Mouse (Mus musculus) stomach, embryonic 14.5 days (tissue): ENCODE data around the gene Smyd1. TPM values are rescaled to one million over a fixed set of nuclear protein-coding genes. Genes with fewer than 3 reads are reported as not detected.

Source experiments
- ATAC-seq: fragments of 200-750 bp; cut with Nextera tagmentation; 2 replicates; pipeline ENCODE4 v1.8.0; 2017; ENCODE audit warnings: low read depth, moderate TSS enrichment; ENCODE audit not compliant: insufficient number of reproducible peaks, insufficient read depth, low FRiP score
- H3K27ac ChIP-seq: fragments of 300-500 bp; sonication (generic); 2 replicates; pipeline ENCODE4 v1.5.1; 2014; ENCODE audit warnings: mild to moderate bottlenecking, low read length, moderate library complexity, mixed read lengths
- H3K27me3 ChIP-seq: fragments of 300-500 bp; sonication (generic); 2 replicates; pipeline ENCODE4 v1.6.1; 2014; ENCODE audit warnings: low read length, control low read depth, mixed read lengths; ENCODE audit not compliant: control insufficient read depth, insufficient read depth
- H3K36me3 ChIP-seq: fragments of 300-500 bp; sonication (generic); 2 replicates; pipeline ENCODE4 v1.6.1; 2014; ENCODE audit warnings: mild to moderate bottlenecking, control low read depth, low read length, moderate library complexity, mixed read lengths; ENCODE audit not compliant: control insufficient read depth, insufficient read depth
- H3K4me1 ChIP-seq: fragments of 300-500 bp; sonication (generic); 2 replicates; pipeline ENCODE4 v1.6.1; 2014; ENCODE audit warnings: low read length, control low read depth, mixed read lengths; ENCODE audit not compliant: control insufficient read depth, insufficient read depth
- H3K4me2 ChIP-seq: fragments of 300-500 bp; sonication (generic); replicated peaks from 2 replicates; pipeline ENCODE4 v1.6.1; 2014; ENCODE audit warnings: low read depth, low read length, control low read depth
- H3K4me3 ChIP-seq: fragments of 300-500 bp; sonication (generic); 2 replicates; pipeline ENCODE4 v1.5.1; 2014; ENCODE audit warnings: low read depth, low read length, control low read depth
- H3K9ac ChIP-seq: fragments of 300-500 bp; sonication (generic); replicated peaks from 2 replicates; pipeline ENCODE4 v1.6.1; 2014; ENCODE audit warnings: low read depth, mild to moderate bottlenecking, control low read depth, low read length, moderate library complexity, mixed read lengths
- H3K9me3 ChIP-seq: fragments of 300-500 bp; sonication (generic); 2 replicates; pipeline ENCODE4 v1.6.1; 2016; ENCODE audit warnings: low read depth, low read length, control low read depth; ENCODE audit not compliant: control insufficient read depth
- WGBS: fragments of 180-500 bp; shearing (Covaris S2); extraction: QIAGEN DNeasy Blood & Tissue Kit; methylation state at CpG from one replicate; pipeline ENCODE4 v1.1.7; 2014; 5-methylcytosine and 5-hydroxymethylcytosine counted together
- polyA plus RNA-seq: library from polyadenylated mRNA; unstranded; fragments of >200 nt; fragmentation: Nextera tagmentation; extraction: Ambion mirVana; gene quantifications from 2 replicates; pipeline ENCODE4 v1.2.1, GENCODE M21; 2014

The Smyd1 gene
- polyA plus RNA-seq, 1 experiment from 2014 or later, result 0.78 TPM

DNA sequence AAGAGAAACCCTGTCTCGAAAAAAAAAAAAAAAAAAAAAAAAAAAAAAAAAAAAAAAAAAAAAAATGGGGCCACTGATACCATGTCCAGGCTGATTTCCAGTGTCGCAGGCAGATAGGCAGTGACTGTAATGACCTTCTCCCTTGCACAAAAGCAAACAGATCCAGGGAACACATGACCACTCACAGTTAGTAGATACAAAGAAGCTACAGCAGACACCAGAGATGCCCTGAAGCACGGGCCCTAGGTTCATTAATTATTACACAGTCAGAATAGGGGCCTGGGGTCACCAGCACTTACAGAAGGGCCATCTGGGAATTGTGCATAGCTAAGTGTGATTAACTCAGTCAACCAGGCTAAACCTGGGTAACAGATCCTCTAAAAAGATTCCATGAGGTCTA is 86.1 kb downstream of the Smyd1 start:
- no peak overlapping the region for H3K4me3 ChIP-seq
- H3K4me1 ChIP-seq, result no peaks in the 10 kb centered on the region
- H3K27me3 ChIP-seq, result no peaks in the 10 kb centered on the region
- no peaks in the 10 kb centered on the region for H3K36me3 ChIP-seq
- ATAC-seq, result no peak
- no peak overlapping the region for H3K4me2 ChIP-seq
- WGBS, result 53% methylated on average over 2 of the region's 3 CpGs
- H3K9me3 ChIP-seq, result no peaks in the 10 kb centered on the region
- H3K9ac ChIP-seq, result no peak overlapping the region
- H3K27ac ChIP-seq, result no peak overlapping the region

DNA sequence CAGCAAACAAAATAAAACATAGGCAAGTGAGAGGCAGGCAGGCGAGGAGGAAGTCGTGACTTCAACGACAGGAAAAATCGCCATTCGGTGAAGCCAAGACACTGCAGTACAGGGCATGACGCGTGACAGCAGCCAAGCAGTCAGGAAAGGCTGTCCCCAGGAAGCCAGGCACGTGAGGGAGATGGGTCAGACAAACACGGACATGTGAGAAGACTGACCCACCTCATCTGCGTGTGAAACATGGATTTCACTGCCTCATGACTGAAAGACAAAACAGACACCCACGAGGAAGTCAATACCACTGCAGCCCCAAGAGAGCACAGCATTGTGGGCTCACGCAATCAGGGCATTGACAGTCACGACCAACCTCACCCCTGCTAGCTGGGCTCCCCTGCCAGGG is 86.9 kb downstream of the Smyd1 start:
- H3K9ac ChIP-seq, result no peak overlapping the region
- H3K4me2 ChIP-seq, result no peak overlapping the region
- no peaks in the 10 kb centered on the region for H3K36me3 ChIP-seq
- H3K4me1 ChIP-seq, result no peaks in the 10 kb centered on the region
- ATAC-seq, result no peak
- no peaks in the 10 kb centered on the region for H3K27me3 ChIP-seq
- 77% methylated on average over 13 of the region's 13 CpGs for WGBS
- H3K27ac ChIP-seq, result no peak overlapping the region
- H3K9me3 ChIP-seq, result no peaks in the 10 kb centered on the region
- H3K4me3 ChIP-seq, result no peak overlapping the region

- 10% methylated on average over 7 of the region's 7 CpGs for WGBS
- Histone ChIP-seq H3K4me2 (no peak overlapping the region), H3K9ac (no peak overlapping the region), H3K4me1 (peaks cover 5% of the 10 kb centered on the region; the same call in 1 of the 2 replicates), H3K27ac (peak overlapping the region; percentile 36; the same call in 1 of the 2 replicates), H3K4me3 (no peak overlapping the region), H3K27me3 (no peaks in the 10 kb centered on the region), H3K9me3 (no peaks in the 10 kb centered on the region), H3K36me3 (no peaks in the 10 kb centered on the region)
- ATAC-seq, result peak; percentile 28; the same call in 1 of the 2 replicates
These were observed 94.8 kb downstream of the Smyd1 start for GRCm38 (mm10) chr6:71227157-71227770.

DNA sequence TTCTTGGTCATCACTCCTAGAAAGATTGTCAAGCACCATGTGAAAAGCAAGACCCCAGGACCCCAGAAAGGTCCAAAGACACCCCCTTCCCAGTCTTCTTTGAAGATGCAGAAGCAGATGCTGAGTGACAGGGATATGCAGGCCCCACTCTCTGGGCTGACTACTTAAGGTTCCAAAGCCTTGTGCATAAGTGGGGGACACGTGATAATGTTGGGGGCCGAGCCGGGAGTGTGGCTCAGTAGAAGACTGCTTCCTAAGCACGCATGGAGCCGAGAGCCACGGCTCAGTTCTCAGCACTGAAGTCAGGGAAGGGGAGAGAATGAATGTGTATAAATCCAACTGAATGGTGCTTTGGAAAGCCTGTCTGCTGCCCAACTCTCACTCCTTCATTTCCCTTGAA is 95.5 kb downstream of the Smyd1 start:
- no peak for ATAC-seq
- Histone ChIP-seq H3K36me3 (no peaks in the 10 kb centered on the region), H3K9ac (no peak overlapping the region), H3K4me1 (peaks cover 5% of the 10 kb centered on the region; the same call in 1 of the 2 replicates), H3K4me2 (no peak overlapping the region), H3K4me3 (no peak overlapping the region), H3K9me3 (no peaks in the 10 kb centered on the region), H3K27me3 (no peaks in the 10 kb centered on the region), H3K27ac (no peak overlapping the region; the same call in 1 of the 2 replicates)
- WGBS, result 34% methylated on average over 6 of the region's 6 CpGs

DNA sequence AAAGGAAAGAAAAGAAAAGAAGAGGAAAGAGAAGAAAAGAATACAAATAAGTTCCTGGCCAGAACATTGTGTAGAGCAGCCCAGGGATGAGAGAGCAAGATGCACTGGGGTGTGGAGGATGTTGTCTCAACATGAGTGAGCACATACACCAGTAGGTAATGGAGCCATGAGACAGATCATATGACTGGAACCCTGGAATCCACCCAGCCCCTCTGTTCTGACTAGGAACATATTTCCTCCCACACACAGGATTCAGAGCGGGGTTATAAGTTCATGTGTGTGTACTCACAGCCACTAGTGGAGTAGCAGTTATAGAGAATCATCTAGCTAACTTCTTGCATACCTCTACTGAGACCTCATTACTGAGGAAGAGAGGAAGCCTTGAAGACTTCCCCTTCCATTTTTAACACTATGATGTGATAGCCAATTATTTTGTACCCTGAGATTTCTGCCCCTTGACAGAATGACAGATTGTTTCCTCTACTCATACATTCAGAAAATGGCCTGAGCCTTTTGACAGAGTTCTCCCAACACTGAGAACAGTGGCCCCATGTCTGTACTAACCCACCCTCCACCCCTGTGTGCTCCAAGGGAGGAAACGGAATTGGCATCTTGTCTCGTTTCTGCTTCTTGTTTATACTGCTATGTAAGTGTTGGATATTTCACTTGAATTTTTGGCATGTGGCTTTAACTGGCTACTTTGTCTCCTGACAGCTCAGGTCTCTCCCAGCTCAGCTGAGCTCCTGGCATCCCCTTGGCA is 97.7 kb downstream of the Smyd1 start:
- no peak overlapping the region for H3K9ac ChIP-seq
- H3K27ac ChIP-seq, result no peak overlapping the region
- no peak overlapping the region for H3K4me2 ChIP-seq
- 43% methylated on average over 3 of the region's 3 CpGs for whole genome bisulfite sequencing
- no peaks in the 10 kb centered on the region for H3K9me3 ChIP-seq
- no peaks in the 10 kb centered on the region for H3K27me3 ChIP-seq
- peaks cover 5% of the 10 kb centered on the region; the same call in 1 of the 2 replicates for H3K4me1 ChIP-seq
- no peak for ATAC-seq
- no peak overlapping the region for H3K4me3 ChIP-seq
- no peaks in the 10 kb centered on the region for H3K36me3 ChIP-seq

DNA sequence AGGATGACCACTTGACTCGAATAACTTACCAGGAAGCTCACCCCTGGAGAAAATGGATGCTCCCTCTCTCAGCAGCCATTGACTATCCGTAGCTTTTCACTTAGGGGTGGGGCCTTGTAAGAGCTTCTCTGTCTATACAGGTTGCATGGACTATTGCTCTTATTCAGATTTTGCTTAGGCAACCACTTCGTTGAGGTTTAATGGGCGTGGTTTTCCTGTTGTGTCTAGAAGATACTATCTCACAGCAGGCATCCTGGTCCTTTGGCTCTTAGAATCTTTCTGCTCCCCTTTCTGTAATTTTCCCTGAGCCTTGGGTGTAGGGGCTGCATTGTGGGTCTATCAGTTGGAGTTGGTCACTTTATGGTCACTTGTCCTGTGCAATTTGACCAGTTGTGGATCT is 100.5 kb downstream of the Smyd1 start:
- no peaks in the 10 kb centered on the region for H3K36me3 ChIP-seq
- H3K9ac ChIP-seq, result no peak overlapping the region
- 87% methylated on average over 4 of the region's 4 CpGs for WGBS
- no peak overlapping the region for H3K4me3 ChIP-seq
- H3K9me3 ChIP-seq, result no peaks in the 10 kb centered on the region
- no peak overlapping the region for H3K27ac ChIP-seq
- no peak for ATAC-seq
- no peaks in the 10 kb centered on the region for H3K4me1 ChIP-seq
- H3K27me3 ChIP-seq, result no peaks in the 10 kb centered on the region
- H3K4me2 ChIP-seq, result no peak overlapping the region

DNA sequence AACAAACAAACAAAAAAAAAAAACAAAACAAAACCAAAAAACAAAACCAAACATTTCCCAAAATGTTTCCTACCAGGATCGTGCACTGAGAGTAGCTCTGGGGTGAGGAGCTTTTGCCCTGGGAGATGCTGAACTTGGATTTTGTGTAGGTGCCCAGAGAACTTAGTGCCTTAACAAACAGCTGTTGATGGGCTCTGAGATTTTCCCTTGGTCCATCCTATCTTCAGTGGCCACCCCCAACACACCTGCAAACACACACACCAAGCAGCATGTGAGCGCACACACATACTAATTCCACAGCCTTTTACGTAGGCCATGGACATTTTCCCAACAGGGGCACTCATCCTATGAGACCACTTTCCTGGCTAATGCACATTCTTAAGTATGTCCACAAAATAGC is 109.6 kb downstream of the Smyd1 start:
- no peak for ATAC-seq
- Histone ChIP-seq H3K27ac (no peak overlapping the region), H3K9me3 (no peaks in the 10 kb centered on the region), H3K4me1 (no peaks in the 10 kb centered on the region), H3K27me3 (no peaks in the 10 kb centered on the region), H3K36me3 (no peaks in the 10 kb centered on the region), H3K4me3 (no peak overlapping the region), H3K4me2 (no peak overlapping the region), H3K9ac (no peak overlapping the region)
- 96% methylated on average over 3 of the region's 3 CpGs for WGBS

- H3K9me3 ChIP-seq, result no peaks in the 10 kb centered on the region
- no peaks in the 10 kb centered on the region for H3K4me1 ChIP-seq
- H3K27ac ChIP-seq, result no peak overlapping the region
- H3K4me3 ChIP-seq, result no peak overlapping the region
- no peak overlapping the region for H3K4me2 ChIP-seq
- ATAC-seq, result no peak
- 66% methylated on average over 7 of the region's 7 CpGs for WGBS
- H3K27me3 ChIP-seq, result no peaks in the 10 kb centered on the region
- H3K9ac ChIP-seq, result no peak overlapping the region
- no peaks in the 10 kb centered on the region for H3K36me3 ChIP-seq
These were observed 110.1 kb downstream of the Smyd1 start for GRCm38 (mm10) chr6:71211917-71212316.
